Mouse (Mus musculus) G1E (cell line): ENCODE measurements around the gene Calu. TPM values are rescaled to one million over a fixed set of nuclear protein-coding genes. Genes with fewer than 3 reads are reported as not detected.

Experiments used
- ATAC-seq: 2 replicates; pipeline ENCODE4 v1.8.0; 2016; ENCODE audit warnings: mild to moderate bottlenecking; ENCODE audit not compliant: insufficient number of reproducible peaks, poor library complexity, low FRiP score, severe bottlenecking; ENCODE audit errors: extremely low read depth
- DNase-seq: peaks from one replicate; pipeline ENCODE4 v3.0.0; 2012; ENCODE audit warnings: low spot score
- H3K27me3 ChIP-seq: 2 replicates; pipeline ENCODE4 v1.6.1; 2012; ENCODE audit warnings: mild to moderate bottlenecking, low read length, inconsistent platforms; ENCODE audit not compliant: insufficient read depth
- H3K36me3 ChIP-seq: replicated peaks from 2 replicates; pipeline ENCODE3; 2012; ENCODE audit warnings: mild to moderate bottlenecking, inconsistent platforms
- H3K4me1 ChIP-seq: 2 replicates; pipeline ENCODE4 v1.6.1; 2012; ENCODE audit warnings: low read depth, low read length, inconsistent platforms, mixed read lengths; ENCODE audit not compliant: insufficient read depth
- H3K4me3 ChIP-seq: 2 replicates; pipeline ENCODE4 v1.5.1; 2012; ENCODE audit warnings: low read depth, mild to moderate bottlenecking, inconsistent platforms, low read length, moderate library complexity, mixed read lengths
- H3K9me3 ChIP-seq: replicated peaks from 2 replicates; pipeline ENCODE4 v1.6.1; 2012; ENCODE audit warnings: inconsistent platforms
- CTCF ChIP-seq: IDR thresholded peaks from 2 replicates; pipeline ENCODE4 v1.5.1; 2012; ENCODE audit warnings: low read depth, low read length, inconsistent platforms, mixed read lengths
- GATA1 ChIP-seq: IDR thresholded peaks from 2 replicates; pipeline ENCODE4 v1.6.1; 2012; ENCODE audit warnings: borderline replicate concordance, low read length, inconsistent platforms, mixed read lengths
- GATA2 ChIP-seq: IDR thresholded peaks from 2 replicates; pipeline ENCODE4 v1.6.1; 2012; ENCODE audit warnings: low read depth, low read length, inconsistent platforms, borderline replicate concordance
- POLR2AphosphoS5 ChIP-seq: IDR thresholded peaks from 2 replicates; pipeline ENCODE4 v1.6.1; 2012; ENCODE audit warnings: low read depth, low read length, inconsistent platforms; ENCODE audit not compliant: insufficient replicate concordance
- TAL1 ChIP-seq: conservative IDR thresholded peaks from 2 replicates; pipeline ENCODE4 v1.6.1; 2012; ENCODE audit warnings: low read depth, low read length, inconsistent platforms, mixed read lengths
- polyA plus RNA-seq: library from polyadenylated mRNA; stranded (reverse); fragments of >175 nt; gene quantifications from 2 replicates; pipeline ENCODE4 v1.2.3, GENCODE M21; 2012
- total RNA-seq, 2 experiments: library from RNA; stranded (forward) in 1 of 2; stranded (reverse) in 1 of 2; fragments of 200-1000 nt in 1 of 2; fragments of >200 nt in 1 of 2; fragmentation: Nextera tagmentation in 1 of 2; gene quantifications; 2 replicates each; pipeline ENCODE4 v1.2.3; 2014 to 2017

The Calu gene
- total and polyA plus RNA-seq, 3 experiments: 25.4 to 113 (median 62.8) TPM

DNA sequence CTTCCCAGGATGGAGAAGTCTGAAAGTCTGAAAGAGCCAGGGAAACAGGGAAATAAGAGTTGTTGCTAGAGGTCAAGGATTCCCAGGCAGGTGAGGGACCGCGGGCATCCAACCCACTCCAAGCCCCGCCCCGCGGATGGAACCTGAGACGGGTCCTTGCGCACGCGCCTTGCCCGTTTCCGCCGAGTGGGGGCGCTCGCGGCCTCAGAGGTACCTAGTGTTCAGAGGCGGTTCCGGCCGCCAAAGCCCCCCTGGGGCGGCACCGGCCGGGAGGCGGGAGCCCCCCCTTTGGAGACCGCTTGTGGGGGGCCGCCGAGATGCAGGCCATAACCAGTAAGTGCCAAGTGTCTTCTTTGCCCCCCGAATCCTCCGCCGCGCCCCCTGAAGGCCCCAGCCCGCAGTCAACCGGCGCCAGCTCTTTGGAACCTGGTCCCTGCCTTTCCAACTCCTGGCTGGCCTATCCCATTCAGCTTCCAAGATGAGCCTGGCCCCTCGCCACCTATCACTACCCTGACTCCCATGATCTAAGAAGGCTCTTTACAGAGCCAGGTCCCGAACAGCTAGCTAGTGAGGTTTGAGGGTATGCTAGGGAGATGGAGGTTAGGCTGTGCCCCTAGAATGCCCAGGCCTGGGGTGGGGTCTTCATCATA is 54.9 kb downstream of the Calu start:
- Histone ChIP-seq H3K4me1 (no peaks in the 10 kb centered on the region), H3K9me3 (no peaks in the 10 kb centered on the region), H3K4me3 (no peak overlapping the region), H3K27me3 (peaks cover 79% of the 10 kb centered on the region), H3K36me3 (no peaks in the 10 kb centered on the region)
- no peak for TF ChIP-seq GATA2
- no peak for TF ChIP-seq CTCF
- TF ChIP-seq POLR2AphosphoS5: no peak
- TF ChIP-seq GATA1: no peak
- ATAC-seq (no peak), DNase-seq (no peak)

DNA sequence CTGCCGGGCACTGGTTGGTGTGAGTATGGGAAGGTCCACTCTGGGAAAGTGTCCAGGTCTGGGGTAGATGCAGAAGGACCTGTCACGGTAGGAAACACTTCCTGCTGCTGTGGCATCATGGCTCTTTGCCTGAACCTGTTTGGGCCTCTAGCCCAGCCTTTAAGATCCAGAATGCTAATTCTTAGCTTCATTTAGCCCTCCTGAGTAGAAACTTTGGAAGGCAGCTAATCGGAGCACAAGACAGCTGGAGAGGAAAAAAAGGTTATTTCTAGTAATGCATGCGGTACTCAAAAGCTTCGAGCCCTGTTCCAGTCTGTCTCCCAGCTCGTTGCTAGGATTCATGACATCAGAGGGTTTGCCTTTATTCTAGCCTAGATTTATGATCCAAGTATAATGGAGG is 58.5 kb downstream of the Calu start:
- Histone ChIP-seq H3K27me3 (peaks cover 61% of the 10 kb centered on the region), H3K9me3 (no peaks in the 10 kb centered on the region), H3K36me3 (no peaks in the 10 kb centered on the region), H3K4me1 (no peaks in the 10 kb centered on the region), H3K4me3 (no peak overlapping the region)
- ATAC-seq (no peak), DNase-seq (no peak)
- TF ChIP-seq GATA1 (no peak), GATA2 (no peak), POLR2AphosphoS5 (no peak), CTCF (no peak), TAL1 (no peak)

DNA sequence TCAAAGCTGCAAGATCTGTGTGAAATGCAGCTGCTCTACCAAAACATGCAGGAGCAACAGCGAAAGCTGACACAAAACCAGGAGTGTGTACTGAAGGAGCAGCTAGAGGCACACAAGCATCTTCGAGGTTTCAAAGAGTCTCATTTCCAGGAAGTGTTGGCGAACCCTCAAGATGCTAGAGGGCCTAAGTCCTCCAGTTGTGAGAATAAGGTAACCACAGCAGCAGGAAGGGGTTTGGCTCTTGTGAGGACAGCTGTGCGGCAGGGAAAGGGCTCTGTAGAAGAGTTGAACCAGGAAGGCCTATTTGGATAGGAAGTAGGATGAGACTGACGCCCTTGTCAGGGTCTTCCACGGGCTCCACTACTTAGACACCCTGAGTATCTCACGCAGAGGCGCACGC is 67.6 kb downstream of the Calu start:
- H3K9me3 ChIP-seq: no peaks in the 10 kb centered on the region
- H3K36me3 ChIP-seq: no peaks in the 10 kb centered on the region
- ATAC-seq (no peak), DNase-seq (no peak)
- peaks cover 74% of the 10 kb centered on the region for H3K27me3 ChIP-seq
- peaks cover 4% of the 10 kb centered on the region for H3K4me1 ChIP-seq
- H3K4me3 ChIP-seq: no peak overlapping the region
- no peak for TF ChIP-seq GATA2
- TF ChIP-seq GATA1: no peak
- no peak for TF ChIP-seq CTCF
- no peak for TF ChIP-seq POLR2AphosphoS5
- TF ChIP-seq TAL1: no peak

DNA sequence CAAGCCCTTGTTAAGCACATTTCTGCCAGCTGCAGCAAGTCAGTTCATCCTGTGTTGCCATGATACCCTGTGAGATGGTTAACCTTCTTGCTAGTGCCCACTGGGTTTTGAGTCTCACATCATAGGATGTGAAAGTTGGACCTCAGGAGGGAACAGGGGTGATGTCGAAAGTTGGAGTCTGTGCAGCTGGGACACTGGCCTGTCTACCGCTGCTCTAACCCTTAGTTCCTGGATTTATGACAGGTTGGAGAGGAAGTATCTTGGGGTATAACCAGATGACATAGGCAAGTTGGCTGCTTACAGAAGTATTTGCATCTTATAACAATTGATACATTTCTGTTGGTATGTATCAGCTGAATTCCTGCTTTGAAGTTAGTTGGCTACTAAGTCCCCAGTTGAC is 72.7 kb downstream of the Calu start:
- no peak overlapping the region for H3K4me3 ChIP-seq
- peaks cover 73% of the 10 kb centered on the region for H3K27me3 ChIP-seq
- peaks cover 4% of the 10 kb centered on the region for H3K4me1 ChIP-seq
- ATAC-seq (no peak), DNase-seq (no peak)
- TF ChIP-seq CTCF (no peak), GATA1 (no peak), POLR2AphosphoS5 (no peak), TAL1 (no peak), GATA2 (no peak)
- H3K36me3 ChIP-seq: no peaks in the 10 kb centered on the region
- H3K9me3 ChIP-seq: no peaks in the 10 kb centered on the region

DNA sequence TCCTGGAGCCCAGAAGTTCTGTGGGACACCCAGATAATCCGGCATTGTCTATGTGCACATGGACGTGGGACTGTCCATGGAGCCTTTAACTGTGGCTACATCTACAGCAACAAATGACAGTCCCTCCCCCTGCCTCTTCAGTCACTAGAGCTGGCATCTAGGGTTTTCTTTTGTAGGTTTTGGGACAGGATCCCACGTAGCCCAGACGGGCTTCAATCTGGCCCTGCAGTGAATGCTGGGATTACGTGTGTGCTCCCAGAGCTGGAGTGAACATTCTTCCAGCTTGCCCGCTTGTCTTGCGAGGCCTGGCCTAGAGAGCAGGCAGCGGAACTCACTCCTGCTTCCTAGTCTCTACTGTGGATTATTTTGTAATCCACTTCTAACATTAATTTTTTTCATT is 77.2 kb downstream of the Calu start:
- no peak for TF ChIP-seq GATA2
- no peak for TF ChIP-seq POLR2AphosphoS5
- TF ChIP-seq GATA1: no peak
- TF ChIP-seq CTCF: no peak
- TF ChIP-seq TAL1: no peak
- Histone ChIP-seq H3K27me3 (peaks cover 42% of the 10 kb centered on the region), H3K9me3 (no peaks in the 10 kb centered on the region), H3K4me3 (no peak overlapping the region), H3K4me1 (peaks cover under 1% of the 10 kb centered on the region; the same call in 1 of the 2 replicates), H3K36me3 (no peaks in the 10 kb centered on the region)
- no peak for ATAC-seq
- no peak for DNase-seq

DNA sequence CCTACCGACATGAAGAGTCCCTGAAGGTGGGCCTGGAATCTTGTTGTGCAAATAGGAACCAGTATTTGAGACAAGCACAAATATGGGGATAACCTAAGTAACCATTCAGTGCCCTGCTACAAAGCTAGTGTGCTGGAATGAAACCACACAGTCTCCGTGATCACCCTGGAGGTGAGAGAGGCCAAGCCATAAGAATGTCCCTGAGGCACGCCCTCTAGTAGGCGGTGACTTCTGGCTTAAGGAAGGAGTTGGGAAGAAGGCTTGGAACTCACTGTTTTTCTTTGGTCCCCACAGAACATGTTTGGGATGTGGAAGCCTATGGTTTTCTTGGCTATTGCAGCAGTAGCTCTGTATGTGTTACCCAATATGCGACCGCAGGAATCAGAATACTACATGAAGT is 78.5 kb downstream of the Calu start:
- H3K4me1 ChIP-seq: peaks cover 11% of the 10 kb centered on the region
- no peak for ATAC-seq
- no peaks in the 10 kb centered on the region for H3K9me3 ChIP-seq
- TF ChIP-seq TAL1 (no peak), GATA2 (no peak), POLR2AphosphoS5 (no peak), CTCF (no peak), GATA1 (no peak)
- no peak for DNase-seq
- no peaks in the 10 kb centered on the region for H3K36me3 ChIP-seq
- H3K4me3 ChIP-seq: no peak overlapping the region
- peaks cover 43% of the 10 kb centered on the region for H3K27me3 ChIP-seq

Other genes with a start within 250 kb of the Calu start
- gene Rbm28, start 183.1 kb upstream of the Calu start, total RNA-seq (2014; fragmentation: Nextera tagmentation): 55.3 and 61.0 TPM in 2 replicates
- 56.3 and 59.1 TPM in 2 replicates for gene Rbm28, start 183.1 kb upstream of the Calu start, total RNA-seq (2017)
- 19.1 TPM in 2 replicates for gene Rbm28, start 183.1 kb upstream of the Calu start, polyA plus RNA-seq
- gene Prrt4, start 168.5 kb upstream of the Calu start, total RNA-seq (2014; fragmentation: Nextera tagmentation): not detected in 2 replicates
- gene Prrt4, start 168.5 kb upstream of the Calu start, total RNA-seq (2017): 0.05 and 0.06 TPM in 2 replicates
- not detected in 2 replicates for gene Prrt4, start 168.5 kb upstream of the Calu start, polyA plus RNA-seq
- 2.6 and 2.9 TPM in 2 replicates for gene Impdh1, start 131.7 kb upstream of the Calu start, total RNA-seq (2014; fragmentation: Nextera tagmentation)
- 7.2 and 9.2 TPM in 2 replicates for gene Impdh1, start 131.7 kb upstream of the Calu start, total RNA-seq (2017)
- gene Impdh1, start 131.7 kb upstream of the Calu start, polyA plus RNA-seq: 40.6 and 55.1 TPM in 2 replicates
- 7.8 and 16.3 TPM in 2 replicates for gene Hilpda, start 75.6 kb upstream of the Calu start, total RNA-seq (2014; fragmentation: Nextera tagmentation)
- 31.1 and 34.4 TPM in 2 replicates for gene Hilpda, start 75.6 kb upstream of the Calu start, total RNA-seq (2017)
- gene Hilpda, start 75.6 kb upstream of the Calu start, polyA plus RNA-seq: 36.0 and 43.0 TPM in 2 replicates
- 1.7 and 4.4 TPM in 2 replicates for gene Fam71f2, start 68.5 kb upstream of the Calu start, total RNA-seq (2014; fragmentation: Nextera tagmentation)
- gene Fam71f2, start 68.5 kb upstream of the Calu start, total RNA-seq (2017): 0.33 and 0.70 TPM in 2 replicates
- gene Fam71f2, start 68.5 kb upstream of the Calu start, polyA plus RNA-seq: not detected in 2 replicates
- gene Fam71f1, start 28.9 kb upstream of the Calu start, total RNA-seq (2014; fragmentation: Nextera tagmentation): not detected in 2 replicates
- gene Fam71f1, start 28.9 kb upstream of the Calu start, total RNA-seq (2017): 0.16 and 0.35 TPM in 2 replicates
- not detected in 2 replicates for gene Fam71f1, start 28.9 kb upstream of the Calu start, polyA plus RNA-seq
- not detected in 2 replicates for gene Opn1sw, start 40.4 kb downstream of the Calu start, total RNA-seq (2014; fragmentation: Nextera tagmentation)
- gene Opn1sw, start 40.4 kb downstream of the Calu start, total RNA-seq (2017): 0.27 TPM in 1 of 2 replicates, not detected in the other
- not detected in 2 replicates for gene Opn1sw, start 40.4 kb downstream of the Calu start, polyA plus RNA-seq
- not detected in 2 replicates for gene Ccdc136, start 48.2 kb downstream of the Calu start, total RNA-seq (2014; fragmentation: Nextera tagmentation)
- gene Ccdc136, start 48.2 kb downstream of the Calu start, total RNA-seq (2017): 0.11 and 0.23 TPM in 2 replicates
- gene Ccdc136, start 48.2 kb downstream of the Calu start, polyA plus RNA-seq: 0.02 and 0.04 TPM in 2 replicates
- gene Flnc, start 85.2 kb downstream of the Calu start, total RNA-seq (2014; fragmentation: Nextera tagmentation): 0.15 and 0.24 TPM in 2 replicates
- 0.11 and 0.17 TPM in 2 replicates for gene Flnc, start 85.2 kb downstream of the Calu start, total RNA-seq (2017)
- gene Flnc, start 85.2 kb downstream of the Calu start, polyA plus RNA-seq: 0.36 and 0.51 TPM in 2 replicates
- gene Atp6v1f, start 119.6 kb downstream of the Calu start, total RNA-seq (2014; fragmentation: Nextera tagmentation): 138 and 150 TPM in 2 replicates
- gene Atp6v1f, start 119.6 kb downstream of the Calu start, total RNA-seq (2017): 201 and 265 TPM in 2 replicates
- 270 and 339 TPM in 2 replicates for gene Atp6v1f, start 119.6 kb downstream of the Calu start, polyA plus RNA-seq
- 1.6 TPM in 1 of 2 replicates, not detected in the other for gene Atp6v1fnb, start 123.4 kb downstream of the Calu start, total RNA-seq (2014; fragmentation: Nextera tagmentation)
- gene Atp6v1fnb, start 123.4 kb downstream of the Calu start, total RNA-seq (2017): 0.46 and 1.3 TPM in 2 replicates
- gene Atp6v1fnb, start 123.4 kb downstream of the Calu start, polyA plus RNA-seq: 0.13 TPM in 1 of 2 replicates, not detected in the other
- gene Kcp, start 159.9 kb downstream of the Calu start, total RNA-seq (2014; fragmentation: Nextera tagmentation): 1.7 TPM in 1 of 2 replicates, not detected in the other
- gene Kcp, start 159.9 kb downstream of the Calu start, total RNA-seq (2017): 0.06 and 0.22 TPM in 2 replicates
- 0.30 and 0.44 TPM in 2 replicates for gene Kcp, start 159.9 kb downstream of the Calu start, polyA plus RNA-seq
- 3.3 and 3.8 TPM in 2 replicates for gene Irf5, start 178.6 kb downstream of the Calu start, total RNA-seq (2014; fragmentation: Nextera tagmentation)
- gene Irf5, start 178.6 kb downstream of the Calu start, total RNA-seq (2017): 5.6 and 6.4 TPM in 2 replicates
- 10.0 and 12.2 TPM in 2 replicates for gene Irf5, start 178.6 kb downstream of the Calu start, polyA plus RNA-seq